Mouse (Mus musculus) ES-Bruce4 (cell line): ENCODE measurements at regions not wholly inside any gene's neighbourhood (a gene's known extent, or its start where the extent isn't known, plus 50 kb on each side); places are given as distances from the start of the nearest gene placed in this dataset.
A peak's percentile ranks its signal among the peaks of the same experiment; 100 is the strongest.

Experiments
- H3K27ac ChIP-seq: 2 replicates; pipeline ENCODE4 v1.5.1; 2012; ENCODE audit warnings: low read length, inconsistent platforms; ENCODE audit not compliant: insufficient read depth
- H3K27me3 ChIP-seq: 2 replicates; pipeline ENCODE4 v1.6.1; 2012; ENCODE audit warnings: mild to moderate bottlenecking, low read length, inconsistent platforms; ENCODE audit not compliant: control insufficient read depth, poor library complexity, insufficient read depth, severe bottlenecking
- H3K36me3 ChIP-seq: 2 replicates; pipeline ENCODE4 v1.6.1; 2012; ENCODE audit warnings: inconsistent platforms, mild to moderate bottlenecking, low read length, moderate library complexity; ENCODE audit not compliant: control insufficient read depth, poor library complexity, insufficient read depth, severe bottlenecking
- H3K4me1 ChIP-seq: one replicate; pipeline ENCODE4 v1.8.1; 2011; ENCODE audit warnings: low read length; ENCODE audit not compliant: control insufficient read depth, insufficient read depth
- H3K4me3 ChIP-seq: 2 replicates; pipeline ENCODE4 v1.5.1; 2011; ENCODE audit warnings: low read depth, mild to moderate bottlenecking, low read length
- H3K9ac ChIP-seq: 2 replicates; pipeline ENCODE4 v1.6.1; 2012; ENCODE audit warnings: low read depth, mild to moderate bottlenecking, inconsistent platforms; ENCODE audit not compliant: poor library complexity, severe bottlenecking
- H3K9me3 ChIP-seq: replicated peaks from 2 replicates; pipeline ENCODE4 v1.6.1; 2012; ENCODE audit warnings: mild to moderate bottlenecking, low read length, inconsistent platforms; ENCODE audit not compliant: control insufficient read depth, poor library complexity, insufficient read depth, severe bottlenecking
- CTCF ChIP-seq: IDR thresholded peaks from one replicate; pipeline ENCODE4 v1.8.1; 2011; ENCODE audit warnings: low read depth, low read length
- EP300 ChIP-seq: IDR thresholded peaks from 2 replicates; pipeline ENCODE4 v1.6.1; 2011; ENCODE audit warnings: low read depth, low read length; ENCODE audit not compliant: insufficient read depth
- POLR2A ChIP-seq: IDR thresholded peaks from one replicate; pipeline ENCODE4 v1.8.1; 2011; ENCODE audit warnings: low read length; ENCODE audit not compliant: insufficient read depth

GRCm38 (mm10) chr15:71086367-71086997 lies 2747.9 kb upstream of the Gm6569 start:
- Histone ChIP-seq H3K36me3 (no peaks in the 10 kb centered on the region), H3K9me3 (no peaks in the 10 kb centered on the region), H3K4me3 (no peak overlapping the region), H3K4me1 (no peaks in the 10 kb centered on the region), H3K27ac (no peak overlapping the region), H3K27me3 (no peaks in the 10 kb centered on the region), H3K9ac (no peak overlapping the region)
- TF ChIP-seq EP300 = no peak
- TF ChIP-seq POLR2A = no peak
- no peak for TF ChIP-seq CTCF

DNA sequence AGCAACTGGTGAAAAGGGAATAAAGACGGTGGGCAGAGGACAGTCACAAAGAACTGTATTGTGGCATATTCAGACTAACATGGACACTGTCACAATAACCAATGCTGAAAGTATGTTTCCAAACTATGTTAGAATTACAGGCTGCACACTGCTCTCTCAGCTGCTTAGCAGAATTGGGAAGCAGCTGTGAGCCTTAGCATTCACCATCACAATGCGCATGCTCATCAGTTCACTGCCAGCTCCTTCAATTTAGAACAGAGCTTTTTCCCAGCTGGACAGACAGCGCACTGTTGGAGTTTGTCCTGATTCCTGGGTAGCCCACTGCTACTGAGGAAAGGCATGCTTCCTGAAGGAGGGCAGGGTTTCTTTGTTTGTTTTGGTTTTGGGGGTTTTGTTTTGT lies 2735.2 kb upstream of the Gm6569 start:
- Histone ChIP-seq H3K9ac (no peak overlapping the region), H3K4me3 (no peak overlapping the region), H3K36me3 (no peaks in the 10 kb centered on the region), H3K9me3 (no peaks in the 10 kb centered on the region), H3K27me3 (no peaks in the 10 kb centered on the region), H3K4me1 (no peaks in the 10 kb centered on the region), H3K27ac (no peak overlapping the region)
- no peak for TF ChIP-seq POLR2A
- TF ChIP-seq CTCF = no peak
- no peak for TF ChIP-seq EP300

- H3K36me3 ChIP-seq = no peaks in the 10 kb centered on the region
- H3K9ac ChIP-seq = no peak overlapping the region
- no peak overlapping the region for H3K4me3 ChIP-seq
- H3K4me1 ChIP-seq = no peaks in the 10 kb centered on the region
- no peaks in the 10 kb centered on the region for H3K9me3 ChIP-seq
- no peaks in the 10 kb centered on the region for H3K27me3 ChIP-seq
- TF ChIP-seq CTCF = no peak
- TF ChIP-seq POLR2A = no peak
- TF ChIP-seq EP300 = no peak
- no peak overlapping the region for H3K27ac ChIP-seq
Observed at GRCm38 (mm10) chr15:71129802-71130201, 2704.6 kb upstream of the Gm6569 start.

DNA sequence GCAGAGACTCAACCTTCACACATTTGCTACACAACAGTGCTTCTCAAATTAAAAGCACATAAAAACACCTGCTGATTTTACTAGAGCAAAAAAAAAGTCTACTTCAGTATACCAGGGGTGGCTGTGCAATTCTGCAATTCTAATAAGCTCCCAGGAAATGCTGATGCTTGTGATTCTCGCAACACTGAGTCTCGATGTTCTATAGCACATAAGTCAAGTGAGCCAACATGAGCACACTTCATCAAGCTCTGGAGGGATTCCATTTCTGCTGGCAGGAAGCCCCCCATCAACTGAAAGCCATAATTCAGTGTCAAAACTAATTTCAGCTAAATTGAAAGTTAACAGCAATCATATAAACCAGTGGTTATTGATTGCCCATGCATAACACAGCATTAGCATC lies 2676.7 kb upstream of the Gm6569 start:
- H3K4me1 ChIP-seq = no peaks in the 10 kb centered on the region
- TF ChIP-seq CTCF (no peak), EP300 (no peak), POLR2A (no peak)

GRCm38 (mm10) chr15:71162097-71162496 lies 2672.3 kb upstream of the Gm6569 start:
- Histone ChIP-seq H3K4me3 (no peak overlapping the region), H3K27ac (no peak overlapping the region), H3K4me1 (no peaks in the 10 kb centered on the region), H3K36me3 (no peaks in the 10 kb centered on the region), H3K9ac (no peak overlapping the region), H3K27me3 (no peaks in the 10 kb centered on the region), H3K9me3 (no peaks in the 10 kb centered on the region)
- TF ChIP-seq POLR2A (no peak), EP300 (no peak), CTCF (no peak)

More for the DNA sequence above, 2676.7 kb upstream of the Gm6569 start:
- Histone ChIP-seq H3K27me3 (no peaks in the 10 kb centered on the region), H3K36me3 (no peaks in the 10 kb centered on the region), H3K4me3 (no peak overlapping the region), H3K9ac (no peak overlapping the region), H3K27ac (no peak overlapping the region), H3K9me3 (no peaks in the 10 kb centered on the region)

GRCm38 (mm10) chr15:71195011-71195739 lies 2639.2 kb upstream of the Gm6569 start:
- no peak overlapping the region for H3K27ac ChIP-seq
- no peaks in the 10 kb centered on the region for H3K4me1 ChIP-seq
- H3K9ac ChIP-seq = no peak overlapping the region
- H3K9me3 ChIP-seq = no peaks in the 10 kb centered on the region
- H3K4me3 ChIP-seq = no peak overlapping the region
- no peak for TF ChIP-seq POLR2A
- TF ChIP-seq CTCF = peak; percentile 26
- TF ChIP-seq EP300 = no peak
- H3K36me3 ChIP-seq = no peaks in the 10 kb centered on the region
- no peaks in the 10 kb centered on the region for H3K27me3 ChIP-seq
